8 mouse cellular contexts compared by ENCODE assay signal in the genomic region with DNA sequence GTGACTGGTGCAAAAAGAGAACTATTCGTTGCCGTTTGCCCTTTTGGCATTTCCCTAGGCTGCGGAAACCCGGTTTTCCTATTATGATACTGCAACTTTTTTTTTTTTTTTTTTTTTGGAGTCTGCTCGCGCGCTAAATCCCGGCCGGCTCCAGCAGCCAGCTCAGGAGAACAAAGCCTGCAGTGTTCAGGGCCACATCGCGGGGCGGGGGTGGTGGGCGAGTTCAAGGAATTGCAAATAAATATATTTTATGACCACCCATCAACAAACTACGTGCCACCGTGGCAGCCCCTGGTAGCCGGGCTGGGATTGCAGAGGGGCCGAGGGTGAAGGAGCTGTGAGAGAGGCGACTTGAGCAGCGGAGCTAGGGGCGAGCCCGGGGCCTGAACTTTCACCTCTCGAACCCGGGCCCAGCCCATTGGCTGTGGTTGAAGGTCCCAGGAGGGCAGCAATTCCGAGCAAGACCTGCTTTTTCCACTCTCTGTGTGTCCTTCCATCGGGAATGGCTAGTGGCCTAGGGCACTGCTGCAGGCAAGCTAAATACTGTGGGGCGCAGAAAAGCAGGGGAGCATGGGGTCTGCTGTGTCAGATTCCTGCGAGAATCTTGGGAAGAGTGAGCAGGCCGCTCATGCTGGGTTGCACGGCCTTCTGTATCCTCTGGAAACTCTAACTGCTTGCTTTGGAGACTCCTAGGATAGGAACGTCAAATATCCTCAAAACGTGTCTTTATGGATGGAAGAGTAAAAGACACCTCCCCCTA. TPM values are rescaled to one million over a fixed set of nuclear protein-coding genes. Genes with fewer than 3 reads are reported as not detected.
DNase-seq lines count a peak whose midpoint lies in the region; ATAC-seq lines count a peak whose summit lies in the region.

No protein-coding gene starts in this region.

- peaks cover 19% of the 10 kb centered on the region for H3K4me1 ChIP-seq in intestine, embryonic 14.5 days (replicated peaks; ENCODE audit: control insufficient read depth, insufficient read depth, low read length)
- peaks cover 23% of the 10 kb centered on the region for H3K4me1 ChIP-seq in midbrain, embryonic 14.5 days (ENCODE audit: control insufficient read depth, insufficient read depth, low read length)

- ATAC-seq in intestine, embryonic 14.5 days (replicated peaks; ENCODE audit: low FRiP score, low TSS enrichment, low read depth): no peak
- ATAC-seq in midbrain, embryonic 14.5 days (ENCODE audit: low FRiP score, low TSS enrichment): no peak

- DNase-seq in adrenal gland, adult 2 months: peak; percentile 6
- no peak for DNase-seq in adrenal gland, postnatal 25 days
- DNase-seq in testis, postnatal 10 days (ENCODE audit: low spot score): peak; percentile 44
- no peak for DNase-seq in testis, postnatal 14 days (ENCODE audit: low spot score)
- DNase-seq in intestine, embryonic 14.5 days (ENCODE audit: low spot score): peak; percentile 77
- peak; percentile 65 for DNase-seq in midbrain, embryonic 14.5 days
- DNase-seq in thymus, adult 18-20 months: no peak
- no peak for DNase-seq in spleen, adult 18-20 months

- peak overlapping the region; percentile 70; the same call in 1 of the 2 replicates for H3K27ac ChIP-seq in intestine, embryonic 14.5 days (ENCODE audit: low read depth)
- no peak overlapping the region for H3K27ac ChIP-seq in midbrain, embryonic 14.5 days (replicated peaks; ENCODE audit: low read depth, low read length)

- no peaks in the 10 kb centered on the region for H3K27me3 ChIP-seq in intestine, embryonic 14.5 days (replicated peaks; ENCODE audit: control insufficient read depth, insufficient read depth, low read length)
- no peaks in the 10 kb centered on the region for H3K27me3 ChIP-seq in midbrain, embryonic 14.5 days (ENCODE audit: control insufficient read depth, insufficient read depth, low read length)

- H3K4me2 ChIP-seq in intestine, embryonic 14.5 days (ENCODE audit: low read length): peak overlapping the region; percentile 71
- H3K4me2 ChIP-seq in midbrain, embryonic 14.5 days (ENCODE audit: low read length): peak overlapping the region; percentile 98

- H3K9ac ChIP-seq in intestine, embryonic 14.5 days (ENCODE audit: low read length): peak overlapping the region; percentile 23
- peak overlapping the region; percentile 46 for H3K9ac ChIP-seq in midbrain, embryonic 14.5 days (replicated peaks; ENCODE audit: low read length)

- no peaks in the 10 kb centered on the region for H3K36me3 ChIP-seq in intestine, embryonic 14.5 days (ENCODE audit: control insufficient read depth, insufficient read depth, low read length)
- H3K36me3 ChIP-seq in midbrain, embryonic 14.5 days (ENCODE audit: control insufficient read depth, insufficient read depth, low read length): no peaks in the 10 kb centered on the region

- WGBS in intestine, embryonic 14.5 days: 9% methylated on average over 31 of the region's 31 CpGs
- 3% methylated on average over 31 of the region's 31 CpGs for WGBS in midbrain, embryonic 14.5 days

- no peaks in the 10 kb centered on the region for H3K9me3 ChIP-seq in intestine, embryonic 14.5 days (ENCODE audit: control insufficient read depth, low read length)
- no peaks in the 10 kb centered on the region for H3K9me3 ChIP-seq in midbrain, embryonic 14.5 days (ENCODE audit: control insufficient read depth, low read length)

- H3K4me3 ChIP-seq in intestine, embryonic 14.5 days (ENCODE audit: low read depth, low read length): peak overlapping the region; percentile 18
- H3K4me3 ChIP-seq in midbrain, embryonic 14.5 days (replicated peaks; ENCODE audit: low read depth, low read length): peak overlapping the region; percentile 27

RNA-seq across cellular contexts. Expression of a gene that starts 2.9 kb away (rescaled TPM):
- total RNA-seq in adrenal gland, adult 2 months (2021): 1 to 10 TPM; 4.9 to 6.0 TPM
- polyA plus RNA-seq in adrenal gland, adult 2 months (2012; rRNA removed): 2.4 and 2.9 TPM in 2 replicates
- 4.5 and 6.5 TPM in 2 replicates for total RNA-seq in adrenal gland, postnatal 25 days (2021)
- 35.9 and 44.0 TPM in 2 replicates for polyA plus RNA-seq in intestine, embryonic 14.5 days (2014; fragmentation: Nextera tagmentation; extraction: Ambion mirVana)
- 102 and 106 TPM in 2 replicates for polyA plus RNA-seq in midbrain, embryonic 14.5 days (2014; fragmentation: Nextera tagmentation; extraction: Ambion mirVana)

Comparison
In these comparisons a context has a peak if more than half of its experiments do, and no peak if none do; other contexts are left out.
1. DNase-seq: peak in adrenal gland, adult 2 months (single experiment), testis, postnatal 10 days (single experiment), intestine, embryonic 14.5 days (single experiment) and midbrain, embryonic 14.5 days (single experiment); none in adrenal gland, postnatal 25 days (single experiment), testis, postnatal 14 days (single experiment), thymus, adult 18-20 months (0 of 2) and spleen, adult 18-20 months (0 of 2).